Mouse (Mus musculus) limb, embryonic 15.5 days (tissue): ENCODE data around the gene Hikeshi. TPM values are rescaled to one million over a fixed set of nuclear protein-coding genes. Genes with fewer than 3 reads are reported as not detected.

Experiments
- polyA plus RNA-seq: library from polyadenylated mRNA; unstranded; fragments of >200 nt; fragmentation: Nextera tagmentation; extraction: Ambion mirVana; gene quantifications from 2 replicates; pipeline ENCODE4 v1.2.1, GENCODE M21; 2015

Hikeshi gene
- polyA plus RNA-seq, 1 experiment from 2014 or later: 116 TPM

Other genes with a start within 250 kb of the Hikeshi start
- gene Ccdc81, start 37.6 kb downstream of the Hikeshi start, polyA plus RNA-seq: 0.07 and 0.09 TPM in 2 replicates
- 62.7 and 63.0 TPM in 2 replicates for gene Eed, start 39.8 kb upstream of the Hikeshi start, polyA plus RNA-seq
- 37.9 and 40.1 TPM in 2 replicates for gene Picalm, start 189.0 kb upstream of the Hikeshi start, polyA plus RNA-seq